Mouse (Mus musculus): Measurements from ENCODE around the gene Lactb. TPM values are rescaled to one million over a fixed set of nuclear protein-coding genes. Genes with fewer than 3 reads are reported as not detected.

Gene Lactb
- polyA plus RNA-seq, 1 experiment from 2014 or later: 8.5 TPM

GRCm38 (mm10) chr9:67005161-67005742, 30.0 kb upstream of the Lactb start:
- no peak overlapping the region for H3K4me3 ChIP-seq (ENCODE audit: control insufficient read depth in 1 of 2, insufficient read depth in 1 of 2, low read depth in 1 of 2, low read length in 2 of 2)
- peaks cover 3 to 4% of the 10 kb centered on the region in 2 experiments; a peak in 3 of 4 replicates for H3K4me1 ChIP-seq (ENCODE audit: control insufficient read depth in 2 of 2, insufficient read depth in 2 of 2, low read length in 2 of 2)
- H3K9me3 ChIP-seq (ENCODE audit: control insufficient read depth, low read length): no peaks in the 10 kb centered on the region
- no peak for ATAC-seq (ENCODE audit: insufficient number of reproducible peaks, insufficient read depth, low FRiP score, low read depth)
- WGBS: 84% methylated on average over 11 of the region's 11 CpGs
- no peak overlapping the region for H3K4me2 ChIP-seq (ENCODE audit: low read length)
- H3K36me3 ChIP-seq (ENCODE audit: control insufficient read depth, insufficient read depth, low read length): no peaks in the 10 kb centered on the region
- H3K9ac ChIP-seq (ENCODE audit: low read length): no peak overlapping the region
- no peak overlapping the region for H3K27ac ChIP-seq (replicated peaks in 1 of 2; ENCODE audit: control insufficient read depth in 1 of 2, insufficient read depth in 1 of 2, low read depth in 2 of 2, low read length in 2 of 2)
- H3K27me3 ChIP-seq (ENCODE audit: control insufficient read depth, insufficient read depth, low read length): no peaks in the 10 kb centered on the region

GRCm38 (mm10) chr9:67003656-67004055, 28.4 kb upstream of the Lactb start:
- ATAC-seq (ENCODE audit: insufficient number of reproducible peaks, insufficient read depth, low FRiP score, low read depth): no peak
- H3K27me3 ChIP-seq (ENCODE audit: control insufficient read depth, insufficient read depth, low read length): no peaks in the 10 kb centered on the region
- no peak overlapping the region for H3K4me3 ChIP-seq (ENCODE audit: control insufficient read depth in 1 of 2, insufficient read depth in 1 of 2, low read depth in 1 of 2, low read length in 2 of 2)
- H3K9me3 ChIP-seq (ENCODE audit: control insufficient read depth, low read length): no peaks in the 10 kb centered on the region
- H3K9ac ChIP-seq (ENCODE audit: low read length): no peak overlapping the region
- peaks cover 3 to 4% of the 10 kb centered on the region in 2 experiments; a peak in 3 of 4 replicates for H3K4me1 ChIP-seq (ENCODE audit: control insufficient read depth in 2 of 2, insufficient read depth in 2 of 2, low read length in 2 of 2)
- no peak overlapping the region for H3K4me2 ChIP-seq (ENCODE audit: low read length)
- no peak overlapping the region for H3K27ac ChIP-seq (replicated peaks in 1 of 2; ENCODE audit: control insufficient read depth in 1 of 2, insufficient read depth in 1 of 2, low read depth in 2 of 2, low read length in 2 of 2)
- no peaks in the 10 kb centered on the region for H3K36me3 ChIP-seq (ENCODE audit: control insufficient read depth, insufficient read depth, low read length)
- 51% methylated on average over 4 of the region's 4 CpGs for WGBS

- Histone ChIP-seq H3K9me3 (ENCODE audit: control insufficient read depth, low read length) (no peaks in the 10 kb centered on the region), H3K4me2 (ENCODE audit: low read length) (no peak overlapping the region), H3K4me3 (ENCODE audit: control insufficient read depth in 1 of 2, insufficient read depth in 1 of 2, low read depth in 1 of 2, low read length in 2 of 2) (no peak overlapping the region), H3K9ac (ENCODE audit: low read length) (no peak overlapping the region), H3K27ac (replicated peaks in 1 of 2; ENCODE audit: control insufficient read depth in 1 of 2, insufficient read depth in 1 of 2, low read depth in 2 of 2, low read length in 2 of 2) (no peak overlapping the region), H3K36me3 (ENCODE audit: control insufficient read depth, insufficient read depth, low read length) (no peaks in the 10 kb centered on the region), H3K27me3 (ENCODE audit: control insufficient read depth, insufficient read depth, low read length) (no peaks in the 10 kb centered on the region), H3K4me1 (ENCODE audit: control insufficient read depth in 2 of 2, insufficient read depth in 2 of 2, low read length in 2 of 2) (peaks cover 3 to 4% of the 10 kb centered on the region in 2 experiments; a peak in 3 of 4 replicates)
- no peak for ATAC-seq (ENCODE audit: insufficient number of reproducible peaks, insufficient read depth, low FRiP score, low read depth)
- WGBS: 50% methylated on average over 4 of the region's 4 CpGs
These were observed 27.9 kb upstream of the Lactb start for GRCm38 (mm10) chr9:67003156-67003555.

- Histone ChIP-seq H3K27me3 (ENCODE audit: control insufficient read depth, insufficient read depth, low read length) (no peaks in the 10 kb centered on the region), H3K4me1 (ENCODE audit: control insufficient read depth in 2 of 2, insufficient read depth in 2 of 2, low read length in 2 of 2) (peaks cover 3 to 4% of the 10 kb centered on the region in 2 experiments; a peak in 3 of 4 replicates), H3K27ac (replicated peaks in 1 of 2; ENCODE audit: control insufficient read depth in 1 of 2, insufficient read depth in 1 of 2, low read depth in 2 of 2, low read length in 2 of 2) (peak overlapping the region in 1 of 2 experiments; percentile 11; a peak in 2 of 4 replicates), H3K9ac (ENCODE audit: low read length) (no peak overlapping the region), H3K9me3 (ENCODE audit: control insufficient read depth, low read length) (no peaks in the 10 kb centered on the region), H3K4me3 (ENCODE audit: control insufficient read depth in 1 of 2, insufficient read depth in 1 of 2, low read depth in 1 of 2, low read length in 2 of 2) (no peak overlapping the region), H3K36me3 (ENCODE audit: control insufficient read depth, insufficient read depth, low read length) (no peaks in the 10 kb centered on the region), H3K4me2 (ENCODE audit: low read length) (no peak overlapping the region)
- no peak for ATAC-seq (ENCODE audit: insufficient number of reproducible peaks, insufficient read depth, low FRiP score, low read depth)
- 74% methylated on average over 4 of the region's 4 CpGs for WGBS
These were observed 26.2 kb upstream of the Lactb start for GRCm38 (mm10) chr9:67001506-67001905.

- H3K36me3 ChIP-seq (ENCODE audit: control insufficient read depth, insufficient read depth, low read length): no peaks in the 10 kb centered on the region
- 4% methylated on average over 6 of the region's 6 CpGs for WGBS
- no peak overlapping the region; a peak in 1 of 4 replicates for H3K27ac ChIP-seq (replicated peaks in 1 of 2; ENCODE audit: control insufficient read depth in 1 of 2, insufficient read depth in 1 of 2, low read depth in 2 of 2, low read length in 2 of 2)
- no peak overlapping the region for H3K9ac ChIP-seq (ENCODE audit: low read length)
- no peaks in the 10 kb centered on the region for H3K27me3 ChIP-seq (ENCODE audit: control insufficient read depth, insufficient read depth, low read length)
- ATAC-seq (ENCODE audit: insufficient number of reproducible peaks, insufficient read depth, low FRiP score, low read depth): no peak
- H3K4me2 ChIP-seq (ENCODE audit: low read length): no peak overlapping the region
- H3K4me1 ChIP-seq (ENCODE audit: control insufficient read depth in 2 of 2, insufficient read depth in 2 of 2, low read length in 2 of 2): peaks cover 3 to 4% of the 10 kb centered on the region in 2 experiments; a peak in 3 of 4 replicates
- no peak overlapping the region for H3K4me3 ChIP-seq (ENCODE audit: control insufficient read depth in 1 of 2, insufficient read depth in 1 of 2, low read depth in 1 of 2, low read length in 2 of 2)
- H3K9me3 ChIP-seq (ENCODE audit: control insufficient read depth, low read length): no peaks in the 10 kb centered on the region
These were observed 25.8 kb upstream of the Lactb start for GRCm38 (mm10) chr9:67001050-67001449.

- WGBS: 86% methylated on average over 8 of the region's 8 CpGs
- ATAC-seq (ENCODE audit: insufficient number of reproducible peaks, insufficient read depth, low FRiP score, low read depth): no peak
- H3K9ac ChIP-seq (ENCODE audit: low read length): no peak overlapping the region
These were observed 24.4 kb upstream of the Lactb start for GRCm38 (mm10) chr9:66999698-67000097.

GRCm38 (mm10) chr9:66991750-66992410, 16.6 kb upstream of the Lactb start:
- H3K36me3 ChIP-seq (ENCODE audit: control insufficient read depth, insufficient read depth, low read length): no peaks in the 10 kb centered on the region
- WGBS: 14% methylated on average over 8 of the region's 8 CpGs
- H3K9me3 ChIP-seq (ENCODE audit: control insufficient read depth, low read length): no peaks in the 10 kb centered on the region
- peaks cover 28 to 36% of the 10 kb centered on the region in 2 experiments for H3K4me1 ChIP-seq (ENCODE audit: control insufficient read depth in 2 of 2, insufficient read depth in 2 of 2, low read length in 2 of 2)
- H3K27me3 ChIP-seq (ENCODE audit: control insufficient read depth, insufficient read depth, low read length): no peaks in the 10 kb centered on the region
- H3K9ac ChIP-seq (ENCODE audit: low read length): no peak overlapping the region
- H3K4me2 ChIP-seq (ENCODE audit: low read length): peak overlapping the region; percentile 26
- no peak overlapping the region for H3K27ac ChIP-seq (replicated peaks in 1 of 2; ENCODE audit: control insufficient read depth in 1 of 2, insufficient read depth in 1 of 2, low read depth in 2 of 2, low read length in 2 of 2)
- no peak overlapping the region for H3K4me3 ChIP-seq (ENCODE audit: control insufficient read depth in 1 of 2, insufficient read depth in 1 of 2, low read depth in 1 of 2, low read length in 2 of 2)
- ATAC-seq (ENCODE audit: insufficient number of reproducible peaks, insufficient read depth, low FRiP score, low read depth): no peak

More at GRCm38 (mm10) chr9:66999698-67000097, 24.4 kb upstream of the Lactb start:
- H3K4me2 ChIP-seq (ENCODE audit: low read length): no peak overlapping the region
- H3K36me3 ChIP-seq (ENCODE audit: control insufficient read depth, insufficient read depth, low read length): no peaks in the 10 kb centered on the region
- no peaks in the 10 kb centered on the region for H3K9me3 ChIP-seq (ENCODE audit: control insufficient read depth, low read length)
- no peak overlapping the region for H3K27ac ChIP-seq (replicated peaks in 1 of 2; ENCODE audit: control insufficient read depth in 1 of 2, insufficient read depth in 1 of 2, low read depth in 2 of 2, low read length in 2 of 2)
- H3K4me3 ChIP-seq (ENCODE audit: control insufficient read depth in 1 of 2, insufficient read depth in 1 of 2, low read depth in 1 of 2, low read length in 2 of 2): no peak overlapping the region
- no peaks in the 10 kb centered on the region for H3K27me3 ChIP-seq (ENCODE audit: control insufficient read depth, insufficient read depth, low read length)
- H3K4me1 ChIP-seq (ENCODE audit: control insufficient read depth in 2 of 2, insufficient read depth in 2 of 2, low read length in 2 of 2): peaks cover 3 to 4% of the 10 kb centered on the region in 2 experiments; a peak in 3 of 4 replicates

All from heart, embryonic 14.5 days (tissue).